Mouse (Mus musculus) c-Kit-positive CD71-positive TER-119-positive erythroid progenitor cells, embryonic 14.5 days (primary cell): ENCODE measurements around the gene Olfr153.
"Not testable (repeated sequence)": the region's sequence is repeated elsewhere in the genome, so short reads cannot be mapped to it uniquely, and the experiment has no call there.

Source experiments
- DNase-seq: peaks from one replicate; pipeline ENCODE4 v3.0.0-alpha.2; 2013; ENCODE audit warnings: low spot score

Olfr153 gene

DNA sequence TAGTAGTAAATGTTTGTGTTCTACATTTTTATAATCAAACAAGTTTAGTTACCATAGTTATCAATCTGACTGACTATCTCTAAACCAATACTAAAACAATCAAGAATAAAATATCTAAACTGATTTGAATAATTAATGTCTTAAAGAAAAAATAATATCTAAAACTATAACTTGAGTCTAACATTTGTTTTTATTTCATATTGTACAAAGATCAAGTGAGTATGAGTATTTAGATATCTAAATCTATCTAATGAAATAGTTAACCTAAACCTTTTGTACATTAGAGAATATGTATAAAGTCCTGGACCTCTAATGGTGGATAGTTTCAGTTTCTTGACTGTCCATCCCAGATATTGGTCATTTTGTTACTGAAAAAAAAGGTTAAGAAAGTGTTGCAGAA lies at the start of gene Olfr153:
Olfr153 (plus strand) TSS at position 301 of the 400 bp plus-strand sequence.
- no peak for DNase-seq

DNA sequence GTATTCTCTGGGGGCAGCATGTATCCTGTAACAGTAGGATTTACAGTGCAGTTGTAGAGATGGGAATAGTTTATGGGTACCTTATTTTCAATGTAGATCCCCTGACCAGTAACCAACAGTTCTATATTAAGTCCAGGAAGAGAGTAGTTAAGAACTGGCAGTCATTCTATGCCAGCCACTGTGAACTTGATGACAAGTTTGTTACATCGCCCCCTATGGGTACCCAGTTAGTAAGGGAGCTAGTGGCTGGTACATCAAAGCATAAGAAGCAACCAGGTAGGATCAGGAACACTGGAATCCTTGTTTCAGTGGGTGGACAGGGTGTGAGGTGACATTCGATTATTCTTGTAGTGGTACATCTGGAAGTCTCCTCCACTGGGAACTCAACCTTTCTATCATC lies 49.3 kb upstream of the Olfr153 start:
- DNase-seq = no peak

DNA sequence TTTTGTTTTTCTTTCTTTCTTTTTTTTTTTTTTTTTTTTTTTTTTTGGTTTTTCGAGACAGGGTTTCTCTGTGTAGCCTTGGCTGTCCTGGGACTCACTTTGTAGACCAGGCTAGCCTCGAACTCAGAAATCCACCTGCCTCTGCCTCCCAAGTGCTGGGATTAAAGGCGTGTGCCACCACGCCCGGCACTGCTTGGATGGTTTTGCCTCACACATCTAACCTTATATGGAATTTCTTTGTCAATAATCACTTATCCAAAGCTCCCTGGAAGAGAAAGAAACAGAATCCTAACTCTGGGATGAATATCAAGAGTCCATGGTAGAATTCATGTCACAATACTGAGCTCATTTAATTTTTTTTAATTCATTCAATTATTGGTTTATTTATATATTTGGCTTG lies 34.6 kb upstream of the Olfr153 start, which contains the start of gene Pramel7:
Pramel7 (minus strand) TSS at position 101 of the 400 bp plus-strand sequence.
- DNase-seq = not testable (repeated sequence)

DNA sequence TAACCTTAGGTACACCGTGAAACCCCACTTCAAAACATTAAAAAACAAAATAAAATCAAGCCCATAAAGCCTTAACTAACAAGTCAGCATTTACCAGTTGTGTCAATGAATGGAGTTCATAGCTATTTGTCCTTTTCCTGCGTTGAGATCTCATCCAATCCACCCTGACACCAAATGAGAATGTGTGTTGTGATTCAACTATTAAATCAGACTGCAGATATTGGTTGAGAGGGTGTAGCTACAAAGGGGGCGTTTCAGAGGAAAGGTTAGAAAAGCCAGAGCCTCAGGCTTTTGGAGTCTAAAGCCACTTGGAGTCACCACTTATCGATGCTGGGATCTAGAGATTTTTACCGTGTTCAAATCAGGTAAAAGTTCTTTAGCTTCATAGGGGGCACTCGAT lies 25.3 kb upstream of the Olfr153 start, which contains the start of gene Pramel6:
Pramel6 (plus strand) TSS at position 301 of the 400 bp plus-strand sequence.
- no peak for DNase-seq

DNA sequence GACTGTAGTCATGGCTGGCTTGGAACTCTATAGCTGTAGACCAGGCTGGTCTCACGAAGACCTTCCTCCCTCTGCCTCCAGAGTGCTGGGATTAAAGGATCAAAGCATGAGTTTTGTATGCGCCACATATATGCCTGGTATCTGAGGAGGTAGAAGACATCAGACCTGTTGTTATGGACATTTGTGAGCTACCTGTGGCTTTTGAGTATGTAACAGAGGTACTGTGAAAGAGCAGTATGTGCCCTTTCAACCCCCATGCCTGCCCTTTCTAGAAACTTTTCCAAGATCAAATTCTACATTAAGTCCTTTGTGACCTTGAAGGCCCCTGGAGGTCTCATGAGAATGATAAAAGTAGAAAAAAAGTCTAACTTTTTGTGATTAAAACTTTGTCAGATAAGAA lies 16.6 kb upstream of the Olfr153 start:
- DNase-seq = no peak

DNA sequence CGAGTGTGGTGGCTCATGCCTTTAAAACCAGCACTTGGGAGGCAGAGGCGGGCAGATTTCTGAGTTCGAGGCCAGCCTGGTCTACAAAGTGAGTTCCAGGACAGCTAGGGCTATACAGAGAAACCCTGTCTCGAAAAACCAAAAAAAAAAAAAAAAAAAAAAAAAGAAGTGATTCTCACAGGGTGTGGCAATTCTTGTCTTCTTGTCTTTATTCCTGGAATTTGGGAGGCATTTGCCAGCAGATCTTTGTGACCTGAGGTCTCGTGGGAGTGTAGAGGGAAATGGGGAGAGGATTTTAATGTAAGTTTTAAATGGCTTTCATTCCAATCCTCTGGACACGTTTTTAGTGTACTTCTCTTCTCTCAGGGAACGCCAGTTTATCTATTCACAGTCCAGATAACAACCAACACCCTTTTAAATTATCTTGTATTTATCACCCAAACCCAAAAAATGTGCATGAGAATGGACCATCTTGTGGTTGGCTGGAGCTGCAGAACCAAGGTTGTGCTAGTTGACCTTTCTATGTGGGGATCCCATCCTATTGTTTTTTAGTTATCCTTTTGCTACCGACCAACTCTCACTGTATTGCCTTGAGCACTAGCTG lies 16.0 kb upstream of the Olfr153 start:
- DNase-seq = no peak

DNA sequence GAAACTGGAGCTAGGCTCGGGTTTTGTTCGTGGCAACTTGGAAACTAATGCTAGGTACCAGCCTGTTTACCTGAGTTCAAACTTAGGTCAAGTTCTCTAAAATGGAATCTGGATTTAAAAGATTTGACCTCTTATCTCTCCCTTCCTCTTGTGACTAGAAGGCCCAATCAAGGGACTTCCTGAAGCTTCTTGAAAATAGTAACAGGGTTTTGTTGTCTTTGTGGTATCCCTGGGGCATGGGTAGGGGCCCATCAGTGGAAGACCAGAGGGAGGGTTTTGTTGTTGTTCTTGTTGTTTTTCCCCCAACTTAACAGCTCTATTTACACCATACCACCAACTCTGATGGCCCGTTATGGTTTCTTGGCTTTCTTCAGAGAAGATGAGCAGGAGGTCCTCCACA lies 15.0 kb upstream of the Olfr153 start:
- no peak for DNase-seq

DNA sequence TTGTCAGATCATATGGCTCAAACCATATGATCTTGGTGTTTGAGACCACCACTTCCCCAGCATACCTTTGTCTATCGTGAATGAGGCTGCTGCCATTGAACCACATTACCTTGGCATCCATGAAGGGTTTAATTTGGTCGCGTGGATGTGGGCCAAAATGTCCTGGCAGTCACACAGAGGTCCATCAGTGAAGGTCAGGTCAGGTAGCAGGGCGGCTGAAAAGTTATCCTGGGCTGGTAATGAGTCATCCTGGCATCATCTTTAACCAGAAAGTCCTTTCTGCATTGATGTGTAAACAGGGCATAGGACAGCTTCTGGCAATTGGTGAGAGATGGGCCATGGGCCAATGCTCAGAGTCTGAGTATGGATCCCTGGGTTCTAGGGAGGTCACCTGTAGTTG lies 10.9 kb upstream of the Olfr153 start:
- DNase-seq = no peak

DNA sequence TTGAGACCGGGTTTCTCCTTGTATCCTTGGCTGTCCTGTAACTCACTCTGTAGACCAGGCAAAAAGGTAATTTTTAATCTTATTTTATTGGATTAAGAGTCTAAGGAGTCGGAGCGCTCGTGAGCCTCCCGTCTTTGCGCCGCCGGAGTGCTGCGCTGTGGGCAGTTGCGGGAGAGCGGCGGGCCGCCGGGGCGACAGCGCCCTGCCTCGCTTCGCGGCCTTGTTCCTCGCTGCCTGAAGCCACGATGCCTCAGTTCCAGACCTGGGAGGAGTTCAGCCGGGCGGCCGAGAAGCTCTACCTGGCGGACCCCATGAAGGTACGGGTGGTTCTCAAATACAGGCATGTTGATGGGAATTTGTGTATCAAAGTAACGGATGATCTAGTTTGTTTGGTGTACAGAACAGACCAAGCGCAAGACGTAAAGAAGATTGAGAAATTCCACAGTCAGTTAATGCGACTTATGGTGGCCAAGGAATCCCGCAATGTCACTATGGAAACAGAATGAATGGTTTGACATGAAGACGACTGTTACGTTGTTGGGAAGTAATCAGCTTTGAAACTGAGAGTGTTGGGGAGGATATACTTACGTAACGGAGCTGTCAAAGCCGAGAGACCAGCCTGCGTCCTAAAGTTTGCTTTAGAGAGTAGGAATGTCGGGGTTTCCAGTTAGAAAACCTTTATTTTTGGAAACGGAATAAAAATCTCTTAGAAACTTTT lies 5.5 kb upstream of the Olfr153 start:
- DNase-seq = not testable (repeated sequence)

DNA sequence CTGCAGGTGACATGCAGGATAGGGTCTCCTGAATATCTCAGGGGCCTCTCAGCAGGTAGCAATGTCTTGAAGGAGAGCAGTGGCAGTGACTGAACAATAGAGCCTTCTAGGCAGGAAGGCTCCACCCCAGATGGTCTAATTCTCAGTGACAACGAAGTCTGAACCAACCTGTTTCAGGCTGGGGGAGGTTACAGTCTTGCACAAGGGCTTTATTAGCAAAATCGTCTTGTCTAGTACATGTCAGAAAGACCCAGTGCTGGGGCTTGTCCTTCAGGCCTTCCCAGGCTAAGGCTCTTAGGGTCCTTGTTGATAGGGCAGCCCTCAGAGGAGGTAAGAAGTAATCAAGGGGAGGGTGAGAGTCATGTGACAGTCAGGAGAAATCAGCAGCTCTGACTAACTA lies 3.2 kb downstream of the Olfr153 start:
- DNase-seq = no peak

DNA sequence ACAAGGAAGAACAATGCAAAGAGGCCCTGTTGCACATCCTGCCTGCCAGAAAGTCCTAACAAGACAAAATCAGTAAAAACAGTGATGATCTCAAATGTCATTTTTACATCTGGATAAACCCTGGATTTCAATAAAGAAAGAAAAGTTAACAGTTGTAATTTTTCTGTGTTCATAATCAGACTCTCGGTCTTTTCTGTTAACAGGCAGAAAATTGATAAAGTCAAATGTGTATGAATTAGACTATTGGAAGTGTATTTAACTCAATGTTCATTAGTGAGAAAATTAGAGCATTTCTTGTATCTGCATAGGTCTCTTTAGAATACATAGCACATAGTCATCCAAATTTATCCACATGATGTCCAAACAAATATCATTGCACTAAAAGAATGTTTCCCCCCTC lies 13.8 kb downstream of the Olfr153 start, which contains the start of gene Olfr1128:
Olfr1128 (minus strand) TSS at position 101 of the 400 bp plus-strand sequence.
- DNase-seq = no peak

DNA sequence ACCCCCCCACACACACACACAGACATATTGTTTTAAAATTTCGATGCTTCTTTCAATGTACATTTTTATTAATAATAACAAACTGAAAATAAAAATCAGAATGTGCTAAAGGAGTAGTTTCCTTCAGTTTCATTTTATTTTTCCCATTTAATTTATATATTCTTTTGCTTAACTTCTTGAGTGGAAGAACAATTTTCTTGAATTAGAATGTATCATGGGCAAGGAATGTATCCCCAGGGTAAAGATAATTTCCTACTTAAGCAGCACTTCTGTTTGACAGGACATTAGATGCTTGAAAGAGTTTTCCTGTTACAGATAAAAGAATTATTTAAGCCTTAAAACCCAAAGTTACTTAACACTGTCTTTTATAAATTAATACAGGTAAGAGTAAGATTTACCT lies 42.0 kb downstream of the Olfr153 start, which contains the start of gene Olfr1129:
Olfr1129 (plus strand) TSS at position 301 of the 400 bp plus-strand sequence.
- DNase-seq = not testable (repeated sequence)
